Mouse (Mus musculus): Measurements from ENCODE around the gene Dusp10. TPM values are rescaled to one million over a fixed set of nuclear protein-coding genes. Genes with fewer than 3 reads are reported as not detected.

Gene Dusp10
- total RNA-seq, 1 experiment: 5.4 TPM

DNA sequence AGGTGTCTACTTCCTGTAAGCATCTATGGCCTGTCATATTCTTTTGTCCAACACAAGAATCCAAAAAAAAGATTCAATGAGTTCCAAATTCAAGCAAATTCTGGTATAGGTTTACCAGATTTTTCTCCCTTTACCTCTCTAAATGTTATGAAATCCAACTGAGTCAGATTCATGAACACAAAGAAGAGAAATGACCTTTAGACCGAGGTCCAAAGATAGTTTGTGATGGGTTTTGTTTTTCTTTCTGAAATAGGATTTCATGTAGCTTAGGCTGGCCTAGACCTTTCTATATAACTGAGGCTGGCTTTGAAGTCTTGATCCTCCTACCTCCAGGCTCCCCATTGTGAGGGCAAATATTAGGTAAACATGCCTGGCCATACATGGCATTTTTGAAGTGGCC lies 48.8 kb downstream of the Dusp10 start:
- Histone ChIP-seq H3K4me3 (ENCODE audit: insufficient read depth in 1 of 2, low read depth in 1 of 2, low read length in 2 of 2, poor library complexity in 1 of 2, severe bottlenecking in 1 of 2) (no peak overlapping the region), H3K27ac (ENCODE audit: insufficient read depth, low read depth, low read length, poor library complexity, severe bottlenecking) (no peak overlapping the region), H3K4me1 (ENCODE audit: control insufficient read depth in 2 of 2, insufficient read depth in 2 of 2, low read length in 2 of 2, poor library complexity in 1 of 2) (no peaks in the 10 kb centered on the region), H3K9ac (ENCODE audit: insufficient read depth, low read depth, low read length, poor library complexity, severe bottlenecking) (no peak overlapping the region), H3K36me3 (ENCODE audit: control insufficient read depth, insufficient read depth, low read length, poor library complexity, severe bottlenecking) (no peaks in the 10 kb centered on the region), H3K9me3 (ENCODE audit: control insufficient read depth, insufficient read depth, low read depth, low read length) (no peaks in the 10 kb centered on the region)
- in situ Hi-C loops (cut with MboI; ENCODE audit: low sequenced_read_pairs in 2 of 2, unreplicated experiment in 2 of 2): no loop called here
- TF ChIP-seq ZC3H11A (IDR thresholded peaks at IDR 0.05; ENCODE audit: borderline replicate concordance, low read depth, low read length) (no peak), ZNF384 (IDR thresholded peaks at IDR 0.05; ENCODE audit: low read depth, low read length) (no peak), CHD2 (IDR thresholded peaks at IDR 0.05; ENCODE audit: low read depth, low read length) (no peak), MAFK (IDR thresholded peaks at IDR 0.05; ENCODE audit: insufficient read depth, low read depth, low read length) (no peak), HCFC1 (IDR thresholded peaks at IDR 0.05; ENCODE audit: borderline replicate concordance, insufficient read depth, low read length) (no peak)
- no peak for DNase-seq (ENCODE audit: low read depth, low spot score)

GRCm38 (mm10) chr1:184064306-184064705 lies 51.2 kb downstream of the Dusp10 start:
- no peak for TF ChIP-seq MAFK (IDR thresholded peaks at IDR 0.05; ENCODE audit: insufficient read depth, low read depth, low read length)
- Histone ChIP-seq H3K36me3 (ENCODE audit: control insufficient read depth, insufficient read depth, low read length, poor library complexity, severe bottlenecking) (no peaks in the 10 kb centered on the region), H3K4me1 (ENCODE audit: control insufficient read depth in 2 of 2, insufficient read depth in 2 of 2, low read length in 2 of 2, poor library complexity in 1 of 2) (no peaks in the 10 kb centered on the region), H3K27ac (ENCODE audit: insufficient read depth, low read depth, low read length, poor library complexity, severe bottlenecking) (no peak overlapping the region), H3K4me3 (ENCODE audit: insufficient read depth in 1 of 2, low read depth in 1 of 2, low read length in 2 of 2, poor library complexity in 1 of 2, severe bottlenecking in 1 of 2) (no peak overlapping the region), H3K9ac (ENCODE audit: insufficient read depth, low read depth, low read length, poor library complexity, severe bottlenecking) (no peak overlapping the region), H3K9me3 (ENCODE audit: control insufficient read depth, insufficient read depth, low read depth, low read length) (no peaks in the 10 kb centered on the region)
- no peak for DNase-seq (ENCODE audit: low read depth, low spot score)
- in situ Hi-C loops (cut with MboI; ENCODE audit: low sequenced_read_pairs in 2 of 2, unreplicated experiment in 2 of 2): no loop called here

- DNase-seq (ENCODE audit: low read depth, low spot score): no peak
- H3K27ac ChIP-seq (ENCODE audit: insufficient read depth, low read depth, low read length, poor library complexity, severe bottlenecking): no peak overlapping the region
- no peak overlapping the region for H3K4me3 ChIP-seq (ENCODE audit: insufficient read depth in 1 of 2, low read depth in 1 of 2, low read length in 2 of 2, poor library complexity in 1 of 2, severe bottlenecking in 1 of 2)
- no peaks in the 10 kb centered on the region for H3K9me3 ChIP-seq (ENCODE audit: control insufficient read depth, insufficient read depth, low read depth, low read length)
- TF ChIP-seq ZC3H11A (IDR thresholded peaks at IDR 0.05; ENCODE audit: borderline replicate concordance, low read depth, low read length): no peak
- TF ChIP-seq ZNF384 (IDR thresholded peaks at IDR 0.05; ENCODE audit: low read depth, low read length): no peak
- no peak for TF ChIP-seq CHD2 (IDR thresholded peaks at IDR 0.05; ENCODE audit: low read depth, low read length)
- no peak for TF ChIP-seq MAFK (IDR thresholded peaks at IDR 0.05; ENCODE audit: insufficient read depth, low read depth, low read length)
- no peak for TF ChIP-seq HCFC1 (IDR thresholded peaks at IDR 0.05; ENCODE audit: borderline replicate concordance, insufficient read depth, low read length)
- no peaks in the 10 kb centered on the region for H3K36me3 ChIP-seq (ENCODE audit: control insufficient read depth, insufficient read depth, low read length, poor library complexity, severe bottlenecking)
- H3K4me1 ChIP-seq (ENCODE audit: control insufficient read depth in 2 of 2, insufficient read depth in 2 of 2, low read length in 2 of 2, poor library complexity in 1 of 2): no peaks in the 10 kb centered on the region
- H3K9ac ChIP-seq (ENCODE audit: insufficient read depth, low read depth, low read length, poor library complexity, severe bottlenecking): no peak overlapping the region
- in situ Hi-C loops (cut with MboI; ENCODE audit: low sequenced_read_pairs in 2 of 2, unreplicated experiment in 2 of 2): no loop called here
Measured at GRCm38 (mm10) chr1:184065589-184066361, 52.7 kb downstream of the Dusp10 start.

DNA sequence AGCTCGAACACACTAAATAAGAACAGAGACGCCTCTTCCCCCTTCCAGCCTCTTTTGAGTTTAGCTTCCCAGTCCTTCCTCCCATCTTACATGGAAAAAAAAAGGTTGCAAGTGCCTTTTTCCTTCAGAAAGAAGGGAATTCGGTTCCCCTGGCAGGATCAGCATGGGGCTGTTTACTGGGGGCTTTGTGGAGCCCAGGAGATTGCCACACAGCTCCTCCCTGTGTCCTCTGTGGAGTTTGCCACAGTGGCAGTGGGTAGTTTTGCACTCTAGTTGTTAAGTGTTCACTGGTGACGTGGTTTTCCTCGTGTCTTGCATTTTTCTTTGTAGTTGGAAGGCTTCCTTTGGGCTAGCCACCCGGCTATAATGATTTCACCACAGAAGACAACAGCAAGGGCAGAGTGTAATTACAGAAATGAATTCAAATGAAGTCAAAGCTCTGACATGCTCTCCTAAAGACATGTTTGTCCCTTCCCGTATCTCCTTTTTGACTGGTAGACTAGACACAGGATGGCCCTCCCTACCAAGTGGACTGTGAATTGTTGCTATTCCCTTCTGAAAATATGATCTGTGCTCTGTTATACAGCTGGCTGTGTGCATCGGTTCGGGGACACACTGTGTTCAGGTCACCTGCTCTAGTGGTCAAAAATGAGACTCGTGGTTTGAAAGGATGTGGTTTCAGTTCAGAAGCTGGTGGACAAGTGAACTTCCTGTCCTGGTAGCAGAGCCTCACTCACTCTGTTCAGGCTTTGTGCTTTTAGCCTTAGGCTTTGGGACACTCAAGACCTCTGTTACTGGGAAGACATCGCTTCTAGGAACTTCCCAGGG lies 53.6 kb downstream of the Dusp10 start:
- no peaks in the 10 kb centered on the region for H3K4me1 ChIP-seq (ENCODE audit: control insufficient read depth in 2 of 2, insufficient read depth in 2 of 2, low read length in 2 of 2, poor library complexity in 1 of 2)
- no peak overlapping the region for H3K4me3 ChIP-seq (ENCODE audit: insufficient read depth in 1 of 2, low read depth in 1 of 2, low read length in 2 of 2, poor library complexity in 1 of 2, severe bottlenecking in 1 of 2)
- H3K27ac ChIP-seq (ENCODE audit: insufficient read depth, low read depth, low read length, poor library complexity, severe bottlenecking): no peak overlapping the region
- TF ChIP-seq MAFK (IDR thresholded peaks at IDR 0.05; ENCODE audit: insufficient read depth, low read depth, low read length) (no peak), CHD2 (IDR thresholded peaks at IDR 0.05; ENCODE audit: low read depth, low read length) (no peak), HCFC1 (IDR thresholded peaks at IDR 0.05; ENCODE audit: borderline replicate concordance, insufficient read depth, low read length) (no peak), ZC3H11A (IDR thresholded peaks at IDR 0.05; ENCODE audit: borderline replicate concordance, low read depth, low read length) (no peak), ZNF384 (IDR thresholded peaks at IDR 0.05; ENCODE audit: low read depth, low read length) (no peak)
- H3K9ac ChIP-seq (ENCODE audit: insufficient read depth, low read depth, low read length, poor library complexity, severe bottlenecking): no peak overlapping the region
- no peak for DNase-seq (ENCODE audit: low read depth, low spot score)
- H3K36me3 ChIP-seq (ENCODE audit: control insufficient read depth, insufficient read depth, low read length, poor library complexity, severe bottlenecking): no peaks in the 10 kb centered on the region
- in situ Hi-C loops (cut with MboI; ENCODE audit: low sequenced_read_pairs in 2 of 2, unreplicated experiment in 2 of 2): no loop called here
- H3K9me3 ChIP-seq (ENCODE audit: control insufficient read depth, insufficient read depth, low read depth, low read length): no peaks in the 10 kb centered on the region
